Mouse (Mus musculus) embryonic fibroblast, embryonic 13.5 days (primary cell): Measurements from ENCODE around the gene Slc34a1.

Experiments
- CTCF ChIP-seq: IDR thresholded peaks from 2 replicates; pipeline ENCODE4 v1.5.1; 2011; ENCODE audit warnings: mild to moderate bottlenecking, control low read depth, low read length, moderate library complexity, borderline replicate concordance; ENCODE audit not compliant: insufficient read depth
- POLR2A ChIP-seq: IDR thresholded peaks from 2 replicates; pipeline ENCODE4 v1.6.1; 2011; ENCODE audit warnings: low read depth, mild to moderate bottlenecking, control low read depth, low read length, moderate library complexity

GRCm38 (mm10) chr13:55445361-55446091 is 47.5 kb downstream of the Slc34a1 start:
- TF ChIP-seq CTCF (no peak), POLR2A (no peak; the same call in 1 of the 2 replicates)
